Mouse (Mus musculus) CD4-positive, CD25-positive, alpha-beta regulatory T cell, adult 2 months (primary cell): ENCODE results near the gene Wdcp.
"Not testable (repeated sequence)": the region's sequence is repeated elsewhere in the genome, so short reads cannot be mapped to it uniquely, and the experiment has no call there.

Source experiments
- DNase-seq: peaks from one replicate; pipeline ENCODE4 v3.0.0-alpha.2; 2012; ENCODE audit warnings: low read depth, low spot score

Wdcp gene

DNA sequence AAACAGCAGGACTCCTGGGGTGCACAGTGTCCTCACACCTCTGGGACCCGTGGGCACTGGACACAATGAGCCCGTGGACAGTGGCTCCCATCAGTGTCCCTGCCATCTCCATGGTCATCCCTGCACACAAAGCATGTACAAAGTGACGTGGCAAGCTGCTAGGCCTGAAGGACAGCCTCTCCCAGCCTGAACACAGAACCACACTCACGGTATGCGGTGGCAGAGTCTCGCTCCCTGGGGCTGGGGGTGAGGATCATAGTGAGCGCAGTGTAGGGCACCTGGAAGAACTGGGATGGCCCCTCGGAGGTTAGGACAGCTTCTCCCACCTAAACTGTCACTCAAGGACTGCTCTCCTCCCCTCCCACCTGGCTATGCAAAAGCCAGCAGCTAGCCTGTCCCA, 25.8 kb downstream of the Wdcp start:
- DNase-seq: no peak

DNA sequence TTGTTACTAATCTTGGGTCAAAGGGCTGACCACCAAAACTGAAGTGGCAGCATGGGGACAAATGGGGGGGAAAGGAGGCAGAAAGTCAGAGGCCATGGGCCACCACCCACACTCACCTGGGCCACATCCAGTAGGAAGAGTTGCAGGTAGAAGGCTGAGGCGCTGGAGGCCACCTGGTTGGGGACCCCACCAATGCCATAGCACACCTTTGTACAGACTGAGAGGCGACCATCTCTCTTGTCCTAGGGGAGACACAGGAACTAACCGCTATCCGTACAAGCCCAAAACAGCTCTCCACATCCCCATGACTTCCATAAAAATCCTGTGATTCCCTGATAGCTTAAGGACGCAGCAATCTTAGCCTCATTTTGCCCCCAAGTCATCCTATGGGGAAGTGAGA, 28.2 kb downstream of the Wdcp start:
- no peak for DNase-seq

DNA sequence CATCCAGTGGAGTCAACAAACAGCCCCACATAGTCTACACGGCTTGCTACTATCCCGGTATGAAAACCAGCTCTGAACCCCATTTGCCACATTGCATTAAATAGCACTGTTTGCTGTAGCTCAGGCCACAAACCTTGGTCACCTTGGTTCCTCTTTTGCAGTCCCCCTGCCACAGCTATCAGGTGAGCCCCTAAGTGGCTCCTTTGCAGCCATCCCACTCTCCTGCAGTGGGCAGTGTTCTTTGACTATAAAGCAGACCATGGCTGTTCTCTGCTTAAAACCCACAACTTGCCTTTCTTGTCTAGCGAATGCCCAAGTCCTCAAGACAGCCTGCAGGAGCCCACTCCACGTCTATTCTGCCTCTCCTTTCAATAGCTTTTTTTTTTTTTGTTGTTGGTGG, 29.2 kb downstream of the Wdcp start:
- no peak for DNase-seq

DNA sequence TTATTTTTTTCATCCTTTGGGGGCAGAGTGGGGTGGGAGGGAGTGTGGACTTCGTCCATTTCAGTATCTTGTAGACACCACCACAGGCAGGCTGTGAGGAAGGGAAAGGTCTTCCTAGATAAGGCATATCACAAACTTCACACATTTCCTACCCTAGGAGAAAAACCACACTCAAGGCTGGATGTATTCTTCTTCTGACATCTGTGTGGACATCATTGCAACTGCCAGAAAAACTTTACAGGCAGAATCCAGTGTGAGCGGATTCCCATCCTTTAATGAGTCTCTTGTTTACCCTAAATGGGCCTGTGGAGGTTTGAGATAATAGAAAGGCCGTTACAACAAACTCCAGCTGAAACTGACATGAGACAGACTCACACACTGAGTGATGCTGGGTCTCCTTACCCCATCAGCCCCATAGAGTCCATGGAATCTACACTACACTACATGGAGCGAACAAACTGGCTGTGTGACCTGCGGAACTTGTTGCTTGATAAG, 29.9 kb downstream of the Wdcp start:
- DNase-seq: no peak

DNA sequence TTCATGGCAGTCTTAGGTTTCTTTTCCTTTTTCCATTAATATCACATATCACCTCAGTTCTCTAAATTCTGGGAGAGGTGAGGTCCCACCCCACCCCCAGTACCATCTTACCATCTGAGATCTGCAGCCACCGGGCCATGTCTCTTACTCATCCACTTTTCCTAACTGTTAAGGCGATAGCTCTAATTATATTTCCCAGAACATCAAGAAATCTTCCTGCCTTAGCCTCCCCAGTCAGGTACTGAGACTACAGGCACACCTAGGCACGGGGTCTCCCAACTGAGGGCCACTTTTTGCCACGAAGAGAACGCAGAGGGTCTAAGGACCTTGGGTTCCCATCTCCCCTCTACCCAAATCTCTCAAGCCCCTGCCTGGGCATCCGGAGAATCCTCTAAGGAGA, 30.4 kb downstream of the Wdcp start:
- no peak for DNase-seq

DNA sequence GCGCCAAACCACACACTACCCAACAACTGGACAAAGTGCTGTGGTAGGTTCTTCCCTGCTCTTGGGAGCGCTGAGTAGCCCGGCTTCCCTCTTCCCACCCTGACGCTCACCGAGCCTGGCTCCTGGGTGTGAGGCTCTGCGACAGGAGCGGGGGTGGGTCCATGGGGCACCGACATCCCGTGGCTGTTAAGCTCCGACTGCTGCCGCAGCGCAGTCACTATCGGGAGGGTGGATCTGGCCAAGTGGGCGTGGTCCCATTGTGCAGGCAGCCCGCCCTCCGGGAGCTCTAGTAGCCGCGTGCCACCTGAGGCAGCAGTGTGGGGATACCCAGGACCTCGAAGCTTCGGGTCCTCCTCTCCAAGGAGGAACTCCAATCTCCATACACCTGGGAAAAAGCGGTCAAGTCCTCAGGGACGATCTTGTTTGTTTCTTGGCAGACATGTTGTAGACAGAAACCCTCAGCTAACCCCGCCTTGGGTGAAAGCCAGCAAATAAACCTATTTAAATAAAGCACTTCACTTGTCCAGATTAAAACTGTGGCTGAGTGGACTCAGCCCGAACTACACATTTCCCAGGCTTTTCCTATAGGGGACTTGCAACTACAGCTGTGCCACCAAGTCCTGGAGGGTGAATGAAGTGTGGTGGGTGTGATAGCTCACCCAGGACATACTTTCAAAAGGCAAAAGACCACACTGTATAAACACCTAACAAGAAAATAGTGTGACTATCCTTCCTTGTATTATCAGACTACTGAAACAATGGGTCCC, 31.2 kb downstream of the Wdcp start, which contains the start of gene Mfsd2b:
TSS of gene Mfsd2b (minus strand) at position 199 of the 767 bp plus-strand sequence.
- peak; percentile 81 for DNase-seq

DNA sequence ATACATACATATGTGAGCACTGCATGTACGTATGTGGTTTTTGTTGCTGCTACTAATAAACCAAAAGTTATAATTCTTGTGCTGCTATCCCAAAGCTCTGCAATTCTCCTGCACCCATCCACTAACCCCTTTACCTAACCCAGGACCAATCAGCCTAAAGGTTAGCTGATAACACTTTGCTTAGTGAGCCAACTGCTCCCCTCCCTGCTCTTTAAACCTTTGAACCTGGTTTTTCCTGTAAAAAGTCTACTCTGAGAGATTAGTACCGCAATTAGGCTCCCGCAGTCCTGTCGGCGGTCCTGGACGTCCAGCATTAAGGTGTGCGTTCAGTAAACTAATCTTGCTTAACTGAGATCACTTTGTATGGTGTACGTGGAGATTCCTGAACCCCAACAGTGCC, 32.5 kb downstream of the Wdcp start:
- DNase-seq: no peak

DNA sequence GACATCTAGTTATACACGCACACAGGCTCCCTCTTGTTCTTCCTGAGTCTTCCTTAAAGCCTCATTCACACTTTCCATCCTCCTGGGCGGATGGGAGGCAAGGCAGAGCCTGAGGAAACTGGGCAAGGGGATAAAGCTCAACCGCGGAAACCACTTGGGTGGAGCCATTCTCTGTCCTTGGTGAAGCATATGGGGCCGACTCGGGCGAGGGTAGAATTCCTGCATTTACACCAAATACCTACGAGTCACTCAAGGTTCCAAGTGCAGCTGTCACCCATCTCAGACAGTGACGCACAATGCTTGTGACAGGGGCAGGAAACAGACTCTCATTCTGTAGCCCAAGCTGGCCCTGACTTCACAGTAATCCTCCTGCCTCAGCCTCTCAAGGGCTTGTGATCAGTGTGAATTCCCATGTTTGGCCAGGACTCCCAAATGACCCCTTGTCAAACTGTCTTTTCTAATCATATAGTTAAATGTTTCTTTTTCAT, 35.2 kb downstream of the Wdcp start:
- DNase-seq: no peak

DNA sequence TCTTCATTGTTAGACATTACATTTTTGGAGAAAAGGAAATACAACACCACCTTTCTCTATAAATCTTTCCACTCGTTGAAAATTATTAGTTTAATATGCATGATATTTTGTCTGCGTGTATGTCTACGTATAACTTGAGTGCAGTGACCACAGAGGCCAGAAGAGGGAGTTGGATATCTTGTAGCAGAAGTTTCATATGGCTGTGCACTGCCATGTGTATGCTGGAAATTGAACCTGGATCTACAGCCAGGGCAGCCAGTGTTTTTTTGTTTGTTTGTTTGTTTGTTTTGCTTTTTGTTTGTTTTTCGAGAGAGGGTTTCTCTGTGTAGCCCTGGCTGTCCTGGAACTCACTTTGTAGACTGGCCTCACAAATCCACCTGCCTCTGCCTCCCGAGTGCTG, 35.9 kb downstream of the Wdcp start:
- peak; percentile 47 for DNase-seq

DNA sequence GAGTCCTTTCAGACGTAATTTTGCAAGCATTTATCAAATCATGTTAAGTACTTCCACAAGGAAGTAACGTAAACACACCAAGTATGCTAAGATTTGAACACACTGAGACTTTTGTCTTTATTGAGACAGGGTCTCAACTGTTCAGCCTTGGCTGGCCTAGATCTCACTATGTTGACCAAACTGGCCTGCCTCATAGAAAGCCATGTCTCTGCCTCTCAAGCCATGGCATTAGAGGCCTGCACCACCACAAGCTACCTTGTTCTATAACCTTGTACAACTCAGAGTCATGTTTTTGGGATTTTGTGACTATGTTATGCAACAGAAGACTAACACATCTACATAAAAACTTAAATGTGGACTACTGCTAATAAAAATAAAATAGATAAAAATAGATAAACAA, 39.0 kb downstream of the Wdcp start:
- no peak for DNase-seq

DNA sequence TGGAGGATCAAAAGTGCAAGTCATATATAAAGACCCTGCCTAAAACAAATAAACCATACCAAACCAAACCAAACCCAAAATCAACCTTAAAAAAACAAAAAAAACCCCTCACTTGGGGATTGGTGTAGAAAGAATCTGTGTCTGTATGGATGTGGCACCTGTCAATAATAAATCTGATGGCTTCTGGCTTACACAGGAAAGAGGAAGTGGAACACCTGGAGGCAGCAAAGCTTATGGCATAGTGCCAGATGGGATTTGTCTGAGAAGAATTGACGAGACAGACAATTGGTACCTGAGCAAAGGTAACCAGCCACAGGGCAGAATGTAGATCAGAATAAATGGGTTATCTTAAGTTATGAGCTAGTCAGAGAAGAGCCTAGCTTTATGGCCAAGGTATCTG, 42.0 kb downstream of the Wdcp start:
- no peak for DNase-seq

DNA sequence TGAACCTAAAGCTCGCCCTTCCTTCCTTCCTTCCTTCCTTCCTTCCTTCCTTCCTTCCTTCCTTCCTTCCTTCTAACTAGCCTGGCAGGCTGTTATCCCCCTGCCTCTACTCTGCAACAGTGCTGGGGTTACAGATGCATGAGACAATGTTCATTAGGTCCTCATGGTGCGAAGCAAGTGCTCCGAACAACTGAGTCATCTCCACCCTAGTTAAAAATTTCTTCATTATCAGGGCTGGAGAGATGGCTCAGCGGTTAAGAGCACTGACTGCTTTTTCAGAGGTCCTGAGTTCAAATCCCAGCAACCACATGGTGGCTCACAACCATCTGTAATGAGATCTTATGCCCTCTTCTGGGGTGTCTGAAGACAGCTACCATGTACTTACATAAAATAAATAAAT, 43.5 kb downstream of the Wdcp start:
- not testable (repeated sequence) for DNase-seq

DNA sequence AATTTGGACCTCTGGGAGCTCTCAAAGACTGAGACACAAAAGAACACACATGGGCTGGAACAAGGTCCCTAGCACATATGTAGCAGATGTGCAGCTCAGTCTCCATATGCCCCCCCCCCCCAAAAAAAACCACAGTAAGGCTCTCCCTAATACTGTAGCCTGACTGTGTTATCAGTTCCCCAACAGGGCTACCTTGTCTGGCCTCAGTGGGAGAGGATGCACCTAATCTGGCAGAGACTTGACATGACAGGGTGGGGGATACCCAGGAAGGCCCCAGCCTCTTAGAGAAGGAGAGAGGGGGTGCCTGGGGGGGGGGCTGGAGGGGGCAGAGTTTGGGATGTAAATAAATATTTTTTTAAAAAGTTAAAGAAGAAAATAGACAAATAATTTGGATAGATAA, 45.6 kb downstream of the Wdcp start:
- no peak for DNase-seq

DNA sequence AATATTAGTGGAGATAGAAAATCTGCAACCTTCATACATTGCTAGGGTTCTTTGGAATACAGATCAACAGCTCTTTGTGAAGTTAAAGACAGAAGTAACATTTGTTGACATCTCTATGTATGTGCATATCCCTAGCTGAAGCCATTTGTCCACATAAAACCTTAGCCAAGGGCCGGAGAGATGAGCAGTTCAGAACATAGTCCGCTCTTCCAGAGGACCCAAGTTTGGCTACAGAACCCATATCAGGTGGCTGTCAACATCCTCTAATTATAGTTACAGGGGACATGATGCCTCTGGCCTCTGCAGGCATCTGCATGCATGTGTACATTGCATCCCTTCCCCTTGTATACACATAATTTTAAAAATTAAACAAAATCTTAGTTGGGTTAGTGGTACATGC, 46.1 kb downstream of the Wdcp start:
- no peak for DNase-seq

DNA sequence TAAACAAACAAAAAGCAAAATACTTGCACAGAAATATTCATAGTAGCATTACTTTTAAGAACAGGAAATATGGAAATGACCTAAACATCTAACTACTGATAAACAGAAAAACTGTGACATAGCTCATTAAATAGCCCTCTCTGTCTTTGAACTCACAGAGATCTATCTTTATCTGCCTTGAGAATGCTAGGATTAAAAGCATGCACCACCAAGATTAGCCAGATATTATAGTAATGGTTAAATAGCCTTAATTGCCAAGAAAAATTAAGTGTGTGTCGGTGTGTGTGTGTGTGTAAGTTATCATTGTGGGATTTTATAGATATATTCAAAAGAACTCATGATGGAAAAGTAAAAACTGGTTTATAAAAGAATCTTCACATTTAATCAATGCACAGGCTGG, 46.8 kb downstream of the Wdcp start:
- DNase-seq: no peak

DNA sequence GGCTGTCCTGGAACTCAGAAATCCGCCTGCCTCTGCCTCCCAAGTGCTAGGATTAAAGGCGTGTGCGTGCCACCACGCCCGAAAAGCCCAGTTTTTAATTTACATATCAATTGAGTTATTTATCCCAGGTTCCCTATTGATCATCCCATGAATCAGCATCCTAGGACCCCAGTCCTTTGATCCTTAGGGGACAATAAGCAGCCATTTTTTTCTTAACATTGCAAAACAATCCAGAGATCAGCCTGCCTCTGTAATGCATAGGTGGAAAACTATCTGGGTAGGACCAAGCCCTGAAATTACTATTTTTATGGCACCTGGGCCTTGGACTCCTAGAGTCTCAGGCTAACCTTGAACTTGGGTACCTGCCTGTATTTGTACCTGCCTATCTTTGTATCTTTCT, 54.9 kb downstream of the Wdcp start:
- no peak for DNase-seq

DNA sequence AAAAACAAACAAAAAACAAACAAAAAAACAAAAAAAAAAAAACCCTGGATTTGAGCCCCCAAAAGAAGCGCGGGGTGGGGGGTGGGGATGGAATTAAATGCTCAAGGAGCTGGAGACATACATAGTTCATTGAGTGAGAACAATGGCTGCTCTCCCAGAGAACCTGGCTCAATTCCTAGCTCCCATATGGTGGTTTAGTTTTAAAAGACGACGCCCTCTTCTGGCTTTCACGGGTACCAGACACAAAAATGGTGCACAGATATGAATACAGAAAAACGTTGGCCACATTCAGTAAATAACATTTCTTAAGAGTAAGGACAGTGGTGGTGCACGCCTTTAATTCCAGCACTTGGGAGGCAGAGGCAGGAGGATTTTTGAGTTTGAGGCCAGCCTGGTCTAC, 62.8 kb downstream of the Wdcp start:
- DNase-seq: peak; percentile 54

DNA sequence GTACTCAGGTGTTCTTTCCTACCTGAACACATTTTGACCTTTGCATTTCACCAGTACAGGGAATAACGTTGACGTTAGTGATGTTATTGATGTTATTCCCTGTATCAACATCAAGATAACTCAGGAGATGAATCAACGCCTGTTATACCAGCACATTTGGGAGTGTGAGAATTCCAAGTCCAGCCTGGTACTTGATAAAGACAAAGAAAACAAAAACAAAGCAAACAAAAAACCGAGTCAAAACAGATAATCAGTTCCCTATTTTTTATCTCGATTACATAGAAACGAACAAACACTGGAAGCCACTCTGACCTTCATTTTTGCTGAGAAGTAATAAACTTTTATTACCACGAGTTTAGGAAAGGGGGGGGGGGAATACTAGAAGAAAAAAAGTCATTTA, 63.4 kb downstream of the Wdcp start:
- DNase-seq: peak; percentile 10

DNA sequence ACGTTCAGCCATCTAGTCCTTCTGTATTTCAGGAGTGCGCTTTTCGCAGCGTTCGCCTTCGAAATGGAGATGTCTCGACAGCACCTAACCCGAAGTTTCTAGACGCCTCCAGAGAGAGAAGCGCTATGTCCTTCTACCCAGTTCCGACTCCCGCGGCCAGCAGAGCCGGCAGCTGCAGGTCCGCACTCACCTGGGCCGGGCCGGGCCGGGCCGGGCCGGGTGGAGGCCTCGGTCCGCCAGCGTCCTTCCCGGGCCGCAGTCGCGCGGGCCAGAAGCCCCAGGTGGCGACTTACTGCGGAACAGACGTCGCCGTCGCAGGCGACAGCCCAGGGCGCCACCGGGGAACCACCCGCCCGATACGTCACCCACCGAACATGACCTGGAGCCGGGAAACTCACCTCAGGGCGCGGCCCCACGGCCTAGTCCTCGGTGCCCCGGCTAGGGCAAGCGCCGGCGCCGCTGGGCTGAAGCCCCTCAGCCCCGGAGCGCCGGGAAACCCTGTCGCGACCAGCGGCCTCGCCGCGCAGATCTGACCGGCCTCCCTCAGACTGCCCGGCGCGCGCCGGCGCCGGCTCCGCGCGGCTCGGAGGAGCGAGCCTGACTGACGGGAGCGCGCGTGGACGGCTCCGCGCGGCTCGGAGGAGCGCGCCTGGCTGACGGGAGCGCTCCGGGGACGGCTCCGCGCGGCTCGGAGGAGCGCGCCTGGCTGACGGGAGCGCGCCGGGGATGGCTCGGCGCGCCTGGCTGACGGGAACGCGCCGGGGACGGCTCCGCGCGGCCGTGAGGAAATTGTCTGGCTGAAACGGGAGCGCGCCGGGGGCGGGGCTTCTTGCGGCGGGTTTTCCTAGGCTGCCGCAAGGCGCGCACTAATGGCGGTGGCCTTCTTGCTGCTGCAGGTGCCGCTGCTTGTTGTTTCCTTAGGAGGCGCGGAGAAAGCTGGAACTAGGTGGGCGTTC, 64.1 kb downstream of the Wdcp start, which contains the start of gene Ubxn2a:
TSS of gene Ubxn2a (minus strand) at position 755 of the 956 bp plus-strand sequence.
- peak; percentile 97 for DNase-seq

DNA sequence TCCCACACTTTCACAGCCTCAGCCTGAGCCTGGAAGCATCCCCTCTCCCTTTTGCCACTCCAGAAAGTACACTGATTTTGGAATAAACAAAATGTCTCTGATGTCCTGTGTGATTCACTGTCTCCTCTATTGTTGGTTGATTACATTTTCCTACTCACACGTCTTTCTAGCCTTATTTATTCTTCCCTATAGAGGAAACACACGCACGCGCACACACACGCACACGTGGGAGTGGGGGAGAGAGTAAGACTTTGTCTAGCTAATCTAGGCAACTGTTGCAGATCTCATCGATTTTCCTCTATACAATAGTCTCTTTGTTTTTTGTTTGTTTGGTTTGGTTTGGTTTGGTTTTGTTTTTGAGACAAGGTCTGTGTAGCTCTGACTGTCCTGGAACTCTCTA, 65.3 kb downstream of the Wdcp start:
- DNase-seq: peak; percentile 16
